Mouse (Mus musculus): ENCODE results near the gene Slit1.
A peak's percentile ranks its signal among the peaks of the same experiment; 100 is the strongest.

Slit1 gene

GRCm38 (mm10) chr19:41723337-41723736 lies 20.1 kb downstream of the Slit1 start:
- no peak for DNase-seq

- DNase-seq: no peak
These were observed 24.0 kb downstream of the Slit1 start for GRCm38 (mm10) chr19:41719436-41719835.

- no peak for DNase-seq
These were observed 26.9 kb downstream of the Slit1 start for GRCm38 (mm10) chr19:41716233-41717218.

- DNase-seq: no peak
These were observed 29.0 kb downstream of the Slit1 start for GRCm38 (mm10) chr19:41714431-41714917.

GRCm38 (mm10) chr19:41712829-41713228 lies 30.6 kb downstream of the Slit1 start:
- DNase-seq: peak; percentile 67

- DNase-seq: no peak
These were observed 31.8 kb downstream of the Slit1 start for GRCm38 (mm10) chr19:41711665-41712064.

- no peak for DNase-seq
These were observed 33.8 kb downstream of the Slit1 start for GRCm38 (mm10) chr19:41709497-41710165.

- peak; percentile 47 for DNase-seq
These were observed 35.6 kb downstream of the Slit1 start for GRCm38 (mm10) chr19:41707850-41708249.

GRCm38 (mm10) chr19:41706094-41706828 lies 37.2 kb downstream of the Slit1 start:
- no peak for DNase-seq

- DNase-seq: no peak
These were observed 38.0 kb downstream of the Slit1 start for GRCm38 (mm10) chr19:41705416-41705815.

- no peak for DNase-seq
These were observed 40.8 kb downstream of the Slit1 start for GRCm38 (mm10) chr19:41702638-41703037.

GRCm38 (mm10) chr19:41698857-41699424 lies 44.5 kb downstream of the Slit1 start:
- no peak for DNase-seq

GRCm38 (mm10) chr19:41697807-41698515 lies 45.5 kb downstream of the Slit1 start:
- no peak for DNase-seq

- DNase-seq: peak; percentile 95
These were observed 46.2 kb downstream of the Slit1 start for GRCm38 (mm10) chr19:41697111-41697806.

GRCm38 (mm10) chr19:41696443-41696842 lies 47.0 kb downstream of the Slit1 start:
- DNase-seq: no peak

- DNase-seq: peak; percentile 69
These were observed 48.4 kb downstream of the Slit1 start for GRCm38 (mm10) chr19:41695046-41695445.

- no peak for DNase-seq
These were observed 48.9 kb downstream of the Slit1 start for GRCm38 (mm10) chr19:41694610-41695009.

GRCm38 (mm10) chr19:41693727-41694126 lies 49.7 kb downstream of the Slit1 start:
- peak; percentile 60 for DNase-seq

GRCm38 (mm10) chr19:41690064-41690463 lies 53.4 kb downstream of the Slit1 start:
- peak; percentile 49 for DNase-seq

- DNase-seq: peak; percentile 76
These were observed 55.2 kb downstream of the Slit1 start for GRCm38 (mm10) chr19:41688251-41688650.

- DNase-seq: no peak
These were observed 55.6 kb downstream of the Slit1 start for GRCm38 (mm10) chr19:41687836-41688235.
